Mouse (Mus musculus) left cerebral cortex, adult 9 months (tissue): ENCODE measurements around the gene Cidec.

Experiments used
- DNase-seq, 2 experiments: peaks; one replicate each; pipeline ENCODE4 v3.0.0; 2022; ENCODE audit warnings: low spot score in 2 of 2

Gene Cidec

GRCm38 (mm10) chr6:113406683-113407082, 28.9 kb downstream of the Cidec start:
- DNase-seq, result no peak

GRCm38 (mm10) chr6:113405483-113405882, 30.1 kb downstream of the Cidec start:
- DNase-seq, result peak in 1 of 2 experiments; percentile 75

DNA sequence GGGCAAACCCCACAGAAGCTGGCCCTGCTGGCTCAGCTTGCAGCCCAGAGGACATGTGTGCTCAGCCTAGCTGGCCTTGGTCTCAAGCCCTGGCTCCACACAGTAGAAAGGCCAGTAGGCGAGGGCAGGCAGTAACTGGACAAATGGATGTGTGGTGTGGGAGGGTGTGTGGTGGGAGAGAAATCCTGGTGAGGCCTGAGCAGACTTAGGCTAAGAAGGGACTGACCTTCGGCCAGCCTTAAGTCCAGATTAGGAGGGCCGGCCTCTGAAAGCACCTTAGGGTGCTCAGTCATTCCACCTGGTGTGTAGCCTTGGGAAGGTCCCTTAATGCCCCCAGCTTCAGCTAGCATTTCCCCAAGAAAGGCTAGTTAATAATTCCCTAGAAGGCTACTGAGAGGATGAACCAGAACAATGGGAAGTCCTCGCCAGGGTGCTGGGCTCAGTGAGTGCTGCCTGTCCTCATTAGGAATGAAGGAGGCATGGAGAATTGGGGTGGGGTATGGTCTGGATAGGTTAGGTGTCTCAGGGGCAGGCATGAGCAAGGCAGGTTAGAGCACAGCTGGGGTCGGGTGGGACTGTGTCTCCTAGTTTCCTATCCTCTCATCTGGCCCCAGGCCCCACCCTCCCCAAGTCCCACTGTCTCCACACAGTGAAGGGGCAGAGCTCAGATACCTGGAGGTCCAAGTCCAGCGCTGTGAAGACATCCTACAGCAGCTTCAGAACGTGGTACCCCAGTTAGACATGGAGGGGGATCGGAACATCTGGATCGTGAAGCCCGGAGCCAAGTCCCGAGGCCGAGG, 30.7 kb downstream of the Cidec start:
- DNase-seq, result no peak

GRCm38 (mm10) chr6:113402094-113402493, 33.5 kb downstream of the Cidec start:
- DNase-seq, result no peak

DNA sequence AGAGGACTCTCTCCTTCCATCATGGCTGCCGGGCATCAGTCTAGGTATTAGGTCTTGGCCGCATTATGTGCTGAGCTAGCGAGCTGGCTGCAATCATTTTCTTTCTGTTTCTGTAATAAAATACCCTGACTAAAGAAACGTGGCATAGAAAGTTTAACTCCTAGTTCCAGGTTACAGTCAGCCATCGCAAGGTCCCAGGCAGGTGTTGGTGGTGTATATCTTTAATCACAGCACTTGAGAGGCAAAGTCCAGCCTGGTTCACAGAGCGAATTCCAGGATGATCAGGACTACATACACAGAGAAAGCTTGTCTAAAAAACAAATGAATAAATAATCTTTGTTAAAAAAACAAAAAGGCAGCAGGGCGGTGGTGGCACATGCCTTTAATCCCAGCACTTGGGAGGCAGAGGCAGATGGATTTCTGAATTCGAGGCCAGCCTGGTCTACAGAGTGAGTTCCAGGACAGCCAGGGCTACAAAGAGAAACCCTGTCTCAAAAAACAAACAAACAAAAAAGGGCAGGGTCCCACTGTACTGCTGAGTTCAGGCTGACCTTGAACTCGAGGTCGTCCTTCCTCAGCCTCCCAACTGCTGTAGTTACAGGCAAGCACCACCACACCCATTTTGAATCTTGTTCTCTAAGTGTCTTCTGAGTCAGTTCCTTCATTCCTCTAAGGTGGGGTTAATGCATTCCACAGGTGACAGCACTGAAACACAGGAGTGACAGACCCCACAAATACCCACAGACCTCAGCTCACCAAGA, 39.1 kb downstream of the Cidec start:
- DNase-seq, result no peak

- DNase-seq, result no peak
Observed at GRCm38 (mm10) chr6:113395501-113395900, 40.1 kb downstream of the Cidec start.

- no peak for DNase-seq
Observed at GRCm38 (mm10) chr6:113394811-113395210, 40.7 kb downstream of the Cidec start.

DNA sequence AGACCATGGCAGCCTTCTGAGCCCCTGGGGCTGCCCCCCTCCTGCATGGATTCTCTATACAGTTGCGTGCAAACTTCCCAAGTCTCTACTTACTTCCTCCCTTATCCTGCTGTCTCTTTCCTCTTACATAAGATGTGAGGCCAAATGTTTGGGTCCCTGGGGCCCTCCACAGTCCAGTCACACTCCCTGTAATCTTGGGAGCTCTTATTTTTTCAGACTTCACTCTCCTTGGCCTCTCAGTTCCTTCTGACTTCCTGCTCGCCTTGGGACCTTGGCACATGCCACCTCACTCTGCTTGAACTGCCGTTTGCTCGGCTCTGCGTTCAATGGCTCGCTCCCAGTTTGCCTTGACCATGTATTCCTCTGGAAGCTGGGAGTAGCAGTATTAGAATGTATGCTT, 41.6 kb downstream of the Cidec start:
- DNase-seq, result no peak

DNA sequence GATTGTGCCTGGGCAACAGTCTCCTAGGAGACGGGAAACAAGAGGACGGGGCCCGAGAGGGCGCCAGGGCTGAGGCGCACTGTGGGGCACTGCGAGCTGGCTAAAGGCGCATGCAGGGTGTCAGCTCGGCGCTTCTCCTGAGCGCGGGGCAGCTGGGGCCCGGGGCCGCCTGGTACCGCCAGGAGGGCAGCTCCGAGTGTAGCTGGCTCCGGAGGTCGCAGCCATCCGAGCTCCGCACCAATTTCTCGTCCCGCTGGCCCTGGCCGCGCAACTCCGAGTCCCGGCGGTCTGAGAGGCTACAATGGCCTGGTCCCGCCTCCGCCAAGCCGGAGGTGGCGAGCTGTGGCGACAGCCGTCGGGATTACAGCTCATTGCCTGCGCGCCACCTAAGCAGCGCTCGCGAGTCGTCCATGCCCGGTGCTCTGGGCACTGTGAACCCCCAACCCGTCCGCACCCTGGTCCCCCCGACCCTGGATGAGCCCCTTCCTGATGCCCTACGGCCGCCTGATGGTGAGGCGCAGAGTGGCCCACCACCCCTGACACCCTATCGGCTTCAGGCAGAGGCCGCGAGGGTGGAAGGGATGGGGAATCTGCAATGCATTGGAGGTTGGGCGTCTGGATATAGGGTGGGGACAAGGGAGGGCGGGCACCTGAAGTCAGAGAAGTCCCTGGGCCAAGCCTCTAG, 43.0 kb downstream of the Cidec start:
- peak in 1 of 2 experiments; percentile 46 for DNase-seq

- no peak for DNase-seq
Observed at GRCm38 (mm10) chr6:113392015-113392386, 43.6 kb downstream of the Cidec start.

DNA sequence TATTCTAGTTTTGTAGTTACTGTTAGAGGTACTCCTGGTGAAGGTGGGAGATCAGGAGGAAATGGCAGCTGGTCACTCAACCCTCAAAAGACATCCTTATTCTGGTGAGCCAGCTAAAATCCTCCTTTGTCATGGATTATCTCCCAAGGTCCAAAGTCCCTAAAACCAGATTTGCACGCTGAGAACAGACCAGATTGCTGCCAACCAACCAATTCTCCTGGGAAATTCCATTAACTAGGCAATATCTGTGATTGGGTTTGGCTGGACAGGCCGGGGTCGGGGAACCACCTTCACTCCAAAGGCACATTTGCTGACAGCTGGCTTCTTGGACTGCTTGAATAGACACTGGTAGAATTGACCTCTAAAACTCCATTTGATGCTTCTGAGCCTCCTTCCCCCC, 44.8 kb downstream of the Cidec start:
- DNase-seq, result no peak

DNA sequence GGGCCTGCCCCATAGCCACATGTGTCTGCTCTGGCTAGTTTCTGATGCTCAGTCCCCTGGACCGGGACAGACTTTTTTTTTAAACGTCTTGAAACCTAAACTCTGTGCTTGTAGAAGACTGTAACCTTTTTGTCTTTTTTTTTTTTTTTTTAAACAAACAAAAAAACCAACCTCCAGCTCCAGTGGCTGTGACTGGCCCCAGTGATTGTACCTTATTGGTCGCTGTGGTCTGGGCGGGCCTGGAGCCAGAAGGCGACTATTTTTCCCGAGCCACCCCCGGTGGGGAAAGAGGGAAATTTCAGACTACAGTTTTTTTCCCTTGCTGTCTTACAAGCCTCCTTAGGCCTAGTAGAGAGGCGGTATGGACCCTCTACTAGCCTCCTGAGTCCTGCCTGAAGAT, 46.6 kb downstream of the Cidec start, which contains the start of gene Ttll3:
Gene Ttll3, plus strand, starts transcription at position 301 of the 400 bp plus-strand sequence.
- no peak for DNase-seq

- DNase-seq, result no peak
Observed at GRCm38 (mm10) chr6:113386025-113386424, 49.5 kb downstream of the Cidec start.

DNA sequence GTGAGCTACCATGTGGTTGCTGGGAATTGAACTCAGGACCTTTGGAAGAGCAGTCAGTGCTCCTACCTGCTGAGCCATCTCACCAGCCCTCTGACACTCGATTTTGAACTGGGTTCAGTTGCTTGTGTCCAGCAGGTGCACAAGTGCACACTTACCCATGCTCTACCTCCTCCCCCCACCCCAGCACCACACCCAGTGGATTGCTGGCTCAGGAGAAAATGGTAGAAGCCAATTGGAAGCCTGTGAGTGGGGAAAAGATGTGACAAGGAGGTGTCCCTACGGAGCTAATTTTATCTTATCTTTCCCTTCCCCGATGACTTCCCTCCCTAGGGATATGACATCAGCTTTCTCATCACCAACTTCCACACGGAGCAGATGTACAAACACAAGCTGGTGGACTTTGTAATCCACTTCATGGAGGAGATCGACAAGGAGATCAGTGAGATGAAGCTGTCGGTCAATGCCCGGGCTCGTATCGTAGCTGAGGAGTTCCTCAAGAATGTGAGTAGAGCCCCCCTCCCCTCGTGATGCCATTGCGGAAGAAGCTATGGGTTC, 50.3 kb downstream of the Cidec start:
- no peak for DNase-seq

- DNase-seq, result peak in 1 of 2 experiments; percentile 43
Observed at GRCm38 (mm10) chr6:113384351-113384927, 51.1 kb downstream of the Cidec start.

- no peak for DNase-seq
Observed at GRCm38 (mm10) chr6:113380480-113380879, 55.1 kb downstream of the Cidec start.

GRCm38 (mm10) chr6:113379246-113379645, 56.3 kb downstream of the Cidec start:
- no peak for DNase-seq

DNA sequence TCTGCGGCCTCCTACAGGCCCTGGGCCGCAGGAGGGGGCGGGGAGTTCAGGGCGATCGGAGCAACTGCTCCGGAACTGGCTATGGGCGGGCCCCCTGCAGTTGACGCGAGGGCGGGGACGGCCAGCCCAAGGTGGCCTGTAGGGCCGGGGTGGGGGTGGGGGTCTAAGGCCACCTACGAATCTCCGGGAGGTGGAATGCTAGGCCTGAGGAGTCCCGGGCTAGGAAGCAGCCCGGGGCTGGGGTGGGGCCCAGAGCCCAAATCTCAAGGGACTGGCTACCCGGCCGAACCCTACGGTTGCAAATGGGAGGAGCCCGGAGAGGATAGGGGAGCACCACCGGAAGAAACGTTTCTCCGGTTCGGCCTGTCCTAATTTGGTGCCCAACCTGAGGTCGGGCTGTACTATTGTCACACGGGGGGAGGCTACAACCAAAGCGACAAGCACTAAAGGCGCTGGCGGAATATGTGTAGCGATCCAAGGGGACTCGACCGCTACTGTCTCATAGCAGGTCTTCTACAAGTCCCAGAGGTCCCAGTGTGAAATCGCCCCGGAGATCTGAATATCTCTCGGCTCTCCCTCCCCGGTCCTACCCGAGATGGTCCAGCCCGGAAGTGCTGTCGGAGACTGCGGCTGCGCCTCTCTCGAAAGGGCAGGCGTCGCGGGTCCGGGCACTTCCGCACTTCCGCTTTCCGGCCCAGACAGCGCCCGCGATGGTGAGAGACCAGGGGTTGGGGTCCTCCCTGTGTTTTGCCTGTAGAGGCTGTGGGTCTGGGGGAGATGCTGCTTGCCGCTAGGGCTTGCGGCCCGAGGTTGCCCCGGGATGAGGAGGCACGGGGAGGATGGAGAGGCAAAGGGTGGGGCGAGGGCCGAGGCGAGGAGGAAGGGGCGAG, 57.8 kb downstream of the Cidec start, which contains the start of the genes Tada3 and Arpc4:
Gene Tada3, minus strand, starts transcription at position 388 of the 890 bp plus-strand sequence.
Gene Arpc4, plus strand, starts transcription at position 620 of the 890 bp plus-strand sequence.
- DNase-seq, result peak; percentile 82 to 91

GRCm38 (mm10) chr6:113377172-113377495, 58.4 kb downstream of the Cidec start:
- no peak for DNase-seq
